Mouse (Mus musculus) G1E (cell line): ENCODE results near the gene Kif18a. TPM values are rescaled to one million over a fixed set of nuclear protein-coding genes. Genes with fewer than 3 reads are reported as not detected.

ENCODE experiments used
- ATAC-seq: 2 replicates; pipeline ENCODE4 v1.8.0; 2016; ENCODE audit warnings: mild to moderate bottlenecking; ENCODE audit not compliant: insufficient number of reproducible peaks, poor library complexity, low FRiP score, severe bottlenecking; ENCODE audit errors: extremely low read depth
- DNase-seq: peaks from one replicate; pipeline ENCODE4 v3.0.0; 2012; ENCODE audit warnings: low spot score
- H3K27me3 ChIP-seq: 2 replicates; pipeline ENCODE4 v1.6.1; 2012; ENCODE audit warnings: mild to moderate bottlenecking, low read length, inconsistent platforms; ENCODE audit not compliant: insufficient read depth
- H3K36me3 ChIP-seq: replicated peaks from 2 replicates; pipeline ENCODE3; 2012; ENCODE audit warnings: mild to moderate bottlenecking, inconsistent platforms
- H3K4me1 ChIP-seq: 2 replicates; pipeline ENCODE4 v1.6.1; 2012; ENCODE audit warnings: low read depth, low read length, inconsistent platforms, mixed read lengths; ENCODE audit not compliant: insufficient read depth
- H3K4me3 ChIP-seq: 2 replicates; pipeline ENCODE4 v1.5.1; 2012; ENCODE audit warnings: low read depth, mild to moderate bottlenecking, inconsistent platforms, low read length, moderate library complexity, mixed read lengths
- H3K9me3 ChIP-seq: replicated peaks from 2 replicates; pipeline ENCODE4 v1.6.1; 2012; ENCODE audit warnings: inconsistent platforms
- CTCF ChIP-seq: IDR thresholded peaks from 2 replicates; pipeline ENCODE4 v1.5.1; 2012; ENCODE audit warnings: low read depth, low read length, inconsistent platforms, mixed read lengths
- GATA1 ChIP-seq: IDR thresholded peaks from 2 replicates; pipeline ENCODE4 v1.6.1; 2012; ENCODE audit warnings: borderline replicate concordance, low read length, inconsistent platforms, mixed read lengths
- GATA2 ChIP-seq: IDR thresholded peaks from 2 replicates; pipeline ENCODE4 v1.6.1; 2012; ENCODE audit warnings: low read depth, low read length, inconsistent platforms, borderline replicate concordance
- POLR2AphosphoS5 ChIP-seq: IDR thresholded peaks from 2 replicates; pipeline ENCODE4 v1.6.1; 2012; ENCODE audit warnings: low read depth, low read length, inconsistent platforms; ENCODE audit not compliant: insufficient replicate concordance
- TAL1 ChIP-seq: conservative IDR thresholded peaks from 2 replicates; pipeline ENCODE4 v1.6.1; 2012; ENCODE audit warnings: low read depth, low read length, inconsistent platforms, mixed read lengths
- polyA plus RNA-seq: library from polyadenylated mRNA; stranded (reverse); fragments of >175 nt; gene quantifications from 2 replicates; pipeline ENCODE4 v1.2.3, GENCODE M21; 2012
- total RNA-seq, 2 experiments: library from RNA; stranded (forward) in 1 of 2; stranded (reverse) in 1 of 2; fragments of 200-1000 nt in 1 of 2; fragments of >200 nt in 1 of 2; fragmentation: Nextera tagmentation in 1 of 2; gene quantifications; 2 replicates each; pipeline ENCODE4 v1.2.3; 2014 to 2017

Kif18a gene
- total and polyA plus RNA-seq, 3 experiments: 1.1 to 59.5 (median 33.1) TPM

DNA sequence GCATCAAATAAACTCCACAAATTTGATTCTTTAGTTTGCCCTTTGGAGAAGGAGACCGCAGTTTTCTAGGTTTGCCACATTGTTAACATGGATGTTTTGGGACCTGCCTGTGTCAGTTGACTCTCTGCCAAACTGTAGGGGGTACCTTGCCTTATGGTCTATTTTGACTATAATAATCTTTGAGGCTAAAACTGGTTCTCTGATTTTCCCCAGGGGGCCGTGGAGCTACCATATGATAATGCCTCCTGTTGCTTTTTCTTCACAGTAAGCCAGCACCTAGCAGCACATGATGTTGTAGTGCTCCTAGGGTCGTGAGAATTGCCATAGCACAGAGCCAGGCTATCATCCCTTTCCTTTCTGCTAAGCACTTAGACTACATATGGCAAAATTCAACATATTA is 21.7 kb downstream of the Kif18a start:
- no peak for TF ChIP-seq GATA2
- TF ChIP-seq CTCF: no peak
- TF ChIP-seq POLR2AphosphoS5: no peak
- no peak for TF ChIP-seq TAL1
- no peak for TF ChIP-seq GATA1
- Histone ChIP-seq H3K4me3 (no peak overlapping the region), H3K36me3 (peaks cover 44% of the 10 kb centered on the region), H3K27me3 (no peaks in the 10 kb centered on the region), H3K9me3 (no peaks in the 10 kb centered on the region), H3K4me1 (no peaks in the 10 kb centered on the region)
- DNase-seq (no peak), ATAC-seq (no peak)

DNA sequence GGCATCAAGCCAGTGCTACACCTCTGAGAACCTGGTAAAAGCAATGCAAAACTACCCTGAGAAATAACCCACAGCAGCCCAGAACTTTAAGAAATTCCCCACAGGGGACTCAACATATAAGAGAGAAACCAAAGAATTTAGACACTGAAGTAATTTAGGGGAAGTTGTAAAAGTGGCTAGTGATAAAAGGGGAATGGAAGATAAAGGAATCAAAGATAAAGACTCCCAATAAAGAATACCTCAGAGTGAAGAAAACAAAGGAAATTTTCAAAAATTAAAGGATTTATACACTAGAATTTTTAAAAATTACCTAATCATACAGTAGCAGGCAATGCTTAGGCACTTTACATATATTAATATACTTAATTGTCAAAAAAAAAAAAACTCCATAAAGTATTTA is 23.1 kb downstream of the Kif18a start:
- ATAC-seq: no peak

DNA sequence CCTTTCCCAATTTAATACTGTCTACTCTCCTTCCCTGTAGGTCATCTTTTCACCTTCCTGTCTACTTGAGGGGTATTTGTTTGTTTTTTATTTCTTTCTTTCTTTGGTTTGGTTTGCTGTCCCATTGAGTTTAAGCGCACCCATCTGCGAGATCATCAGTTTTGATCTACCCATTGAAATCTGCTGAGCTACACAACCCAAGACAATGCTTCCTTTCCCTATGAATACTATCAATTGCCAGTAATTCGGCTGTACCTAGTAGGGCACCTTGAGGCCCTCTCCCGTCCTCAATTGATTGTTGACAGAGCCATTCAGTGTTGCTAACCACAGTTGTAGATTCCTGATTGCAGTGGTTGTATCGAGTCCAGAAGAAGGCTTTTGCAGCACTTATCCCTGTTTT is 30.8 kb downstream of the Kif18a start:
- Histone ChIP-seq H3K27me3 (no peaks in the 10 kb centered on the region), H3K36me3 (peaks cover 41% of the 10 kb centered on the region), H3K9me3 (no peaks in the 10 kb centered on the region), H3K4me3 (no peak overlapping the region), H3K4me1 (no peaks in the 10 kb centered on the region)
- TF ChIP-seq POLR2AphosphoS5 (no peak), GATA2 (no peak), TAL1 (no peak), CTCF (no peak), GATA1 (no peak)
- DNase-seq (no peak), ATAC-seq (no peak)

More for the DNA sequence above, 23.1 kb downstream of the Kif18a start:
- H3K27me3 ChIP-seq: no peaks in the 10 kb centered on the region
- H3K4me3 ChIP-seq: no peak overlapping the region
- H3K36me3 ChIP-seq: peaks cover 46% of the 10 kb centered on the region
- TF ChIP-seq GATA1 (no peak), CTCF (no peak), POLR2AphosphoS5 (no peak), TAL1 (no peak), GATA2 (no peak)
- H3K4me1 ChIP-seq: no peaks in the 10 kb centered on the region
- DNase-seq: no peak
- H3K9me3 ChIP-seq: no peaks in the 10 kb centered on the region

DNA sequence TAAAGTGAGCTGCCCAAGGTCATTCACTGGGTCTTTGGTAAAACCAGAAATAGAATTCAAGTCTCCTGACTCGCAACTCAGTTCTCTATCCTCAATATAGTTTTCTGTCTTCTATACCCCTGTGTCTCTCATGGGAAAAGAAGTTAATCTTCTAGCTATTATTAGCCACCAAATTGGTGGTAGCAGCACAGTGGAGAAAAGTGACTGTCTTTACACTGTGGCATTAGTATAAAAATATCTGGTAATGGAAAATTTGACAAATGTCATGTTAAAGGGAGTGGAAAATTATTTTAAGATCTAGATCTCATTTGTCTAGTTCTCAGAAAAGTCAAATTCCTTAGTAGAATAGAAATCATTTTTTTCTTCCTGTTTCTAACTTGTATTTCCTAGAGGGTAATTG is 51.3 kb downstream of the Kif18a start:
- Histone ChIP-seq H3K27me3 (no peaks in the 10 kb centered on the region), H3K9me3 (no peaks in the 10 kb centered on the region), H3K36me3 (peaks cover 25% of the 10 kb centered on the region), H3K4me1 (no peaks in the 10 kb centered on the region), H3K4me3 (no peak overlapping the region)
- TF ChIP-seq GATA2 (no peak), GATA1 (no peak), CTCF (no peak), POLR2AphosphoS5 (no peak)
- no peak for ATAC-seq
- no peak for DNase-seq

DNA sequence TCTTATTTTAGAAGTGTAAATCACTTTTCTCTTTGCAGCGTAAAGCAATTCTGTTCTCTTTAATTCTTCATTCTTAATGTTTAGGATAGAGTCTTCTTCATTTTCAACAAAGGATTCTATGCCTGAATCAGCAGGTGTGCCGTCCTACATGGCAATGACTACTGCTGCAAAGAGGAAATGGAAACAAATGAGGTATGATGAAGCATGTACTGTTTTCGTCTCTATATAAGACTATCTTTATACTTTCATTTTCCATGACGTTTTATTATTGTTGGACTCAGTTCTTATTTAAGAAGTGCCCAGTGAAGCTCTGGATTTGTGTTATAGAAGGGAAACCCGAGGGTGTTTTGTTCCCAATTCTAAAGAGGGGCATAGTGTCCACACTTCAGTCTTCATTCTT is 53.7 kb downstream of the Kif18a start:
- no peaks in the 10 kb centered on the region for H3K9me3 ChIP-seq
- no peak overlapping the region for H3K4me3 ChIP-seq
- TF ChIP-seq CTCF (no peak), GATA2 (no peak), TAL1 (no peak), POLR2AphosphoS5 (no peak), GATA1 (no peak)
- H3K4me1 ChIP-seq: no peaks in the 10 kb centered on the region
- ATAC-seq (no peak), DNase-seq (no peak)
- H3K27me3 ChIP-seq: no peaks in the 10 kb centered on the region
- H3K36me3 ChIP-seq: peaks cover 33% of the 10 kb centered on the region

DNA sequence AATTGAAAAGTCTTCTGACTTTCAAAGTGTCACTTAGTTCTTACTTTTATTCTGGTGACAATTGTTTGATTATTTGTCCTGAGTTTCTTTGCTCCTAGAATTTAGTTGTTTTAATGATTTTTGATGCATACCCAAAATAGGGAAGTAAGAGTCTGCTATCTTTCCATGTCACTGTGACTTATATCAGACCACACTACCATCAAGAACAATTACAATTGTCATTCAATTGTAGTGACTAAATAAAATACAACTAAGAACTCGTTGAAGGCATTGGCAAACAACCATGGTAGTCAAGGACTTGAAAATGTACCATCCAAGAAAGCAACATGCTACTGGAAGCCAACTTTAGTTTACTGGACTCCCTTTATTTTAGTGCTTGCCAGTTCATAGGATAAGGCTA is 55.2 kb downstream of the Kif18a start:
- Histone ChIP-seq H3K4me3 (no peak overlapping the region), H3K4me1 (no peaks in the 10 kb centered on the region), H3K9me3 (no peaks in the 10 kb centered on the region), H3K27me3 (no peaks in the 10 kb centered on the region), H3K36me3 (peaks cover 25% of the 10 kb centered on the region)
- TF ChIP-seq POLR2AphosphoS5 (no peak), GATA1 (no peak), CTCF (no peak), GATA2 (no peak)
- ATAC-seq (no peak; the same call in 1 of the 2 replicates), DNase-seq (no peak)

DNA sequence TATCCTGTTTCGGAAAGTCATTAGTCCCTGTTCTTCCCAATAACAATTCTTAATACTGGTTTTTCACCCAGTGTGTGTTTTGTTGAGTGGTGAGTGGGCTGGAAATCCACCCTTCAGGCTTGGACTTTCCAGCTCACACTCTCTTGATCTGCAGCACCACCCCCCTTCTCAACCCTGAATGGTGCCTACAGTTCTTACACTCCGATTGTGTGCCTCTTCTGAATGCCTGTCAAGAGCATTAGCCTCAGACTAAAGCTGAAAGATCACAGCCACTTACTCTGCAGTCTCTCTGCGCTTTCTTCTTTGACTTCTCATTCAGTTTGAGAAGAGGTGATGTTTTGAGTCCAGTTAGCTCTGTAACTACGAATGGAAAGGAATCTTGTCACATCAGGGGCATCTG is 64.8 kb downstream of the Kif18a start:
- Histone ChIP-seq H3K9me3 (no peaks in the 10 kb centered on the region), H3K27me3 (no peaks in the 10 kb centered on the region), H3K36me3 (peaks cover 25% of the 10 kb centered on the region), H3K4me3 (no peak overlapping the region), H3K4me1 (no peaks in the 10 kb centered on the region)
- DNase-seq (no peak), ATAC-seq (no peak)
- TF ChIP-seq GATA1: no peak
